Mouse (Mus musculus): Measurements from ENCODE around the gene Olfr1369-ps1. TPM values are rescaled to one million over a fixed set of nuclear protein-coding genes. Genes with fewer than 3 reads are reported as not detected.

Olfr1369-ps1 gene
- polyA plus RNA-seq (2012; rRNA removed), result not detected in 2 replicates

GRCm38 (mm10) chr13:21111183-21111582, at the start of gene Olfr1369-ps1:
TSS of gene Olfr1369-ps1 (plus strand) at chr13:21111483.

GRCm38 (mm10) chr13:21074847-21075246, 36.4 kb upstream of the Olfr1369-ps1 start, which contains the start of gene Olfr1370:
TSS of gene Olfr1370 (minus strand) at chr13:21074947.

GRCm38 (mm10) chr13:21129339-21129738, 18.1 kb downstream of the Olfr1369-ps1 start, which contains the start of gene Olfr263:
TSS of gene Olfr263 (plus strand) at chr13:21129639.

GRCm38 (mm10) chr13:21145767-21146166, 34.5 kb downstream of the Olfr1369-ps1 start, which contains the start of gene Olfr1368:
TSS of gene Olfr1368 (minus strand) at chr13:21145867.

Other genes starting within 250 kb of the Olfr1369-ps1 start
- gene Olfr1370, start 36.5 kb upstream of the Olfr1369-ps1 start, polyA plus RNA-seq (2012; rRNA removed), result not detected in 2 replicates
- not detected in 2 replicates for gene Olfr263, start 18.2 kb downstream of the Olfr1369-ps1 start, polyA plus RNA-seq (2012; rRNA removed)
- not detected in 2 replicates for gene Olfr1368, start 34.4 kb downstream of the Olfr1369-ps1 start, polyA plus RNA-seq (2012; rRNA removed)
- gene Trim27, start 68.0 kb downstream of the Olfr1369-ps1 start, polyA plus RNA-seq (2012; rRNA removed), result 60.6 and 61.1 TPM in 2 replicates
- gene Gpx5, start 181.2 kb downstream of the Olfr1369-ps1 start, polyA plus RNA-seq (2012; rRNA removed), result 0.05 and 0.06 TPM in 2 replicates
- gene Gpx6, start 200.6 kb downstream of the Olfr1369-ps1 start, polyA plus RNA-seq (2012; rRNA removed), result 0.27 and 0.28 TPM in 2 replicates
- gene Olfr1367, start 235.4 kb downstream of the Olfr1369-ps1 start, polyA plus RNA-seq (2012; rRNA removed), result not detected in 2 replicates